Mouse (Mus musculus): ENCODE results near the gene Hist1h3a. TPM values are rescaled to one million over a fixed set of nuclear protein-coding genes. Genes with fewer than 3 reads are reported as not detected.
"Not testable (repeated sequence)": the region's sequence is repeated elsewhere in the genome, so short reads cannot be mapped to it uniquely, and the experiment has no call there.

Gene Hist1h3a
- polyA plus RNA-seq (2016; fragmentation: Nextera tagmentation; extraction: Ambion mirVana) = 11.9 and 12.8 TPM in 2 replicates

DNA sequence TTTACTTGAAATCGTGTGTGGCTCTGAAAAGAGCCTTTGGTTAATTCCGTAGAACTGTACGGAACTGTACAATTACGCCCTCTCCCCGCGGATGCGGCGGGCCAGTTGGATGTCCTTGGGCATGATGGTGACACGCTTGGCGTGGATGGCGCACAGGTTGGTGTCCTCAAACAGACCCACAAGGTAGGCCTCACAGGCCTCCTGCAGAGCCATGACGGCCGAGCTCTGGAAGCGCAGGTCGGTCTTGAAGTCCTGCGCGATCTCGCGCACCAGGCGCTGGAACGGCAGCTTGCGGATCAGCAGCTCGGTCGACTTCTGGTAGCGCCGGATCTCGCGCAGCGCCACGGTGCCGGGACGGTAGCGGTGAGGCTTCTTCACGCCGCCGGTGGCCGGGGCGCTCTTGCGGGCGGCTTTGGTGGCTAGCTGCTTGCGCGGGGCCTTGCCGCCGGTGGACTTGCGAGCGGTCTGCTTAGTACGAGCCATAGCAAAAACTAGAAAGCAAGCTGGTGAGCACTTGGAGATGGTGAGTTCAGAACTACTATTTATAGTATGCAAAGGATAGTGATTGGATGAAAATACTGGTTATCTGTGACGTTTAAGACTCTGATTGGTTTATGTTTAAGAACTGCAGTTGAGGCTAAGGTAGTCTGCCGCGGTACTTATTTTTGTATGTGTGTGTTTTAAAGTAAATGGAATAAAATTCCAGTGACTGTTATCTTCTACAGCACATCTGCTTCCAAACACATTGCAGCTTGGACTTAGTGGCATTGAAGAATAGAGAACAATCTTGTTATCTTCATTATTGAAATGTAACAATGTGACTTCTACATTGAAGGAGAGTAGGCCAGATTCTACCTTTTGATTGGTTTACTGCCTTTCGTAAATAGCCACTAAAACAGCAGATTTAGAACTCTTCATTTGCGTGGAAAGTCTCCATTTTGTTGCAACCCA lies at the start of gene Hist1h3a:
TSS of gene Hist1h3a (minus strand) at position 516 of the 951 bp plus-strand sequence.
- peaks cover 30% of the 10 kb centered on the region for H3K4me1 ChIP-seq (replicated peaks)

DNA sequence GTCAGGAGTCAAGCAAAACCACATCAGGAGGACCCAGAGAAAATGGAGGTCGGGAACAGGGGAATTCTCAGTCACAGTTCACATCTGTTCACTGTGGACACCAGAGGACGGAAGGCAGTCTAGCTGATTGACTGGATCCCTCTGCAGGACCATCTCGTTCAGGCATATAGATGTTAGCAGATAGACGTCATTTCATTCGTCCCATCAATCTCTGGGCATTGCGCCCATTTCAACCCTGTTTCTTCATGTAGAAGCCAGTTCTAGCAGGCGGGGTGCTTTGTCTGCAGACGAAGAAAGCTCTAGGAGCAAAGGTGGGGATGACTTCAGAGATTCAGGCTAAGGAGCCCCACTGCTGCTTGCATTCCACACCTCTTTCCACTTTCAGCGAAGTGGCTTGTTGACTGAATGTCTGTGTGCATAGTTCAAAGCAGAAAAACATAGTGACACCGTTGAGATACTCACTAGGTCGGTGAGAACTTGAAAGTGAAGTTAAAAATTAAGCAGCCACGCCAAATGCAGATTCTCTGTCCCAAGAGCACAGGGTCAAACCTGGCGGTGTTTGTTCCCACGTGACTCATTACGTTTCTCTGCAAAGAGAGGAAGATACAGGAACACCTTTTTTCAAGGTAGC lies 44.4 kb upstream of the Hist1h3a start, which contains the start of gene Slc17a2:
TSS of gene Slc17a2 (plus strand) at position 572 of the 631 bp plus-strand sequence.
- 86% methylated on average over 15 of the region's 15 CpGs for WGBS
- no peak within 1 kb of the TSS for H3K4me3 ChIP-seq (replicated peaks)
- H3K27me3 ChIP-seq = no peaks in the 10 kb centered on the region
- H3K4me1 ChIP-seq (replicated peaks) = no peaks in the 10 kb centered on the region
- no peak for ATAC-seq (ENCODE audit: insufficient number of reproducible peaks, insufficient read depth, low FRiP score, low TSS enrichment, low read depth)
- no peaks in the 10 kb centered on the region for H3K9me3 ChIP-seq
- no peak within 1 kb of the TSS for H3K4me2 ChIP-seq
- no peaks in the 10 kb centered on the region for H3K36me3 ChIP-seq
- no peak within 1 kb of the TSS for H3K9ac ChIP-seq (replicated peaks)
- no peak within 1 kb of the TSS for H3K27ac ChIP-seq

More for the DNA sequence above, at the start of gene Hist1h3a:
- H3K4me2 ChIP-seq = peak within 1 kb of the TSS; percentile 85
- peak within 1 kb of the TSS; percentile 71 for H3K9ac ChIP-seq (replicated peaks)
- not testable (repeated sequence) for H3K36me3 ChIP-seq, H3K27me3 ChIP-seq, H3K9me3 ChIP-seq
- H3K4me3 ChIP-seq (replicated peaks) = peak within 1 kb of the TSS; percentile 48
- ATAC-seq (ENCODE audit: insufficient number of reproducible peaks, insufficient read depth, low FRiP score, low TSS enrichment, low read depth) = peak; percentile 72
- H3K27ac ChIP-seq = peak within 1 kb of the TSS; percentile 97
- WGBS = under 1% methylated on average over 34 of the region's 52 CpGs

DNA sequence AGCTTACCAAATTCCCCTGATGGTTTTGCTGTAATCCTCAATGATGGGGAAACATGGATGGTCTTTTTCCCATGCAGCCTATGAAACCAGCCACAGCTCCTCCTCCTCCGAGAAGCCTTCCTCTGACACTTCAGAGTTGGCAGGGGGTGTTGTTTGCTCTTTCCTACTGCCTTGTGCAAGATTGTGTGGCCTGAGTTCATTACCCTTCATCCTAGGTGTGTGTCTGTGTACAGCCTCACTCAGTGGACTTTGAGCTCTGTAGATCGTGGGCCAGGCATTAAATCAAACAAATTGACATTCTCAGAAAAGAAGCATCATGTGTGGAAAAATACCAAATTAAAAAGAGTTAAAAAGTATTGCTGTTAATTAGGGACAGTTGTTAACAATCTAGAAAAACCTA lies 42.3 kb upstream of the Hist1h3a start:
- no peaks in the 10 kb centered on the region for H3K9me3 ChIP-seq
- H3K9ac ChIP-seq (replicated peaks) = no peak overlapping the region
- no peak for ATAC-seq (ENCODE audit: insufficient number of reproducible peaks, insufficient read depth, low FRiP score, low TSS enrichment, low read depth)
- H3K4me2 ChIP-seq = no peak overlapping the region
- no peak overlapping the region for H3K27ac ChIP-seq
- peaks cover 2% of the 10 kb centered on the region; the same call in 1 of the 2 replicates for H3K4me1 ChIP-seq (replicated peaks)
- no peaks in the 10 kb centered on the region for H3K27me3 ChIP-seq
- H3K36me3 ChIP-seq = no peaks in the 10 kb centered on the region
- 67% methylated on average over 2 of the region's 2 CpGs for WGBS
- H3K4me3 ChIP-seq (replicated peaks) = no peak overlapping the region

DNA sequence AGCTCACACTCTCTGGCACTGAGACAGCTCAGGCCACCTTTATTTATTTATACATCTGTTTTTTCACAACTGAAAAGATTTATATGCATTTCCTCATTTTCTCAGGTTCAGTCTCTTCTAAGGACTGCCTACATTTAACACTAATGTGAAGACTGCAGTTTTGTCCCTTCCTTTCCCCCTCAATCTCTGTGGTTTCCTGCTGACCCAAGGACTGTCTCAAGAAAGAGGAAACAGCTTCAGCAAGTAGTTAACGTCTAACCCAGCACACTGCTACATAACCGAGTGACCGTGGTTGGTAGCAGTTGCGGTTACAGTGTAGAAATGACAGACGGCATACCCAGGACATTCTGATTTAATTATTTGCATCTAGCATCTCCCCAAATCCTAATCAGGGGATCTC lies 37.2 kb upstream of the Hist1h3a start:
- Histone ChIP-seq H3K36me3 (no peaks in the 10 kb centered on the region), H3K4me2 (no peak overlapping the region), H3K27ac (no peak overlapping the region), H3K4me1 (replicated peaks) (peaks cover 21% of the 10 kb centered on the region), H3K27me3 (no peaks in the 10 kb centered on the region), H3K4me3 (replicated peaks) (no peak overlapping the region), H3K9me3 (no peaks in the 10 kb centered on the region), H3K9ac (replicated peaks) (no peak overlapping the region)
- WGBS = 59% methylated on average over 5 of the region's 5 CpGs
- ATAC-seq (ENCODE audit: insufficient number of reproducible peaks, insufficient read depth, low FRiP score, low TSS enrichment, low read depth) = no peak

DNA sequence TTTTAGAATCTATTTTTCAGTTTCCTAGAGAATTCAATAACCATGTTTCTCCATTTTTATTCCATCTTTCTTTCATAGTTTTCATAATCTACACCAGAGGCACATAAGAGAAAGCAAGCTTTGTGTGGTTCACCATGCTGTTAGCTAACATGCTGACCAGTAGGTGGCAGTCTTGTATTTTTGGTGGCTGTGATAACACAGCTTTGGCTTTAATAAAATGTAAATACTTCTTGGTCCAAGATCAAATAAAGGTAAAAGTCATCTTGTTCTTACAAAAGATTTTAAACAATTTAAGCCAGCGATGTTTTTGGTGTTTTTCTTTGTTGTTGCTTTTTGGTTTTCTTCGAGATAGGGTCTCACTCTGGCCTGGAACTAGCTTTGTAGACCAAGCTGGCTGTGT lies 30.3 kb upstream of the Hist1h3a start:
- no peak for ATAC-seq (ENCODE audit: insufficient number of reproducible peaks, insufficient read depth, low FRiP score, low TSS enrichment, low read depth)
- Histone ChIP-seq H3K4me3 (replicated peaks) (no peak overlapping the region), H3K4me2 (no peak overlapping the region), H3K9ac (replicated peaks) (no peak overlapping the region), H3K27ac (no peak overlapping the region), H3K36me3 (no peaks in the 10 kb centered on the region), H3K9me3 (no peaks in the 10 kb centered on the region), H3K27me3 (no peaks in the 10 kb centered on the region), H3K4me1 (replicated peaks) (peaks cover 1% of the 10 kb centered on the region; the same call in 1 of the 2 replicates)
- WGBS = 42% methylated on average over 2 of the region's 2 CpGs

DNA sequence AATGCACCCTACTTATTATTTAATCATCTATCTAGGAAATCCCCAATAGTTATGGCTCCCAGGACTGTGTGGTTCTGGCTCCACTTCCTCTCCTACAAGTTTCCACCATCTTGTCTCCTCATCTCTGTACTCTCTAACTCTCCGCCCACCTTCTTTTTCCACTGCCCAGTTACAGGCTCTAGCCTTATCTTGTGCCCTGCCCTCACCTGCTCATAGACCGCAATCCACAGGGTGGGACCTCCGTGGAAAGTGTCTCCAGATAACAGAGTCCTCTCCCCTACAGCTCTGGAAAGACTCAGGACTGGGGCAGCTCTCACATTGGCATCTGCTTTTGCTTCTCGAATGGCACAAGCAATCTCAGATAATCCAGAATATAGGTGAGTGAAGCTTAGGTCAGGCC lies 16.8 kb upstream of the Hist1h3a start:
- no peak overlapping the region for H3K4me3 ChIP-seq (replicated peaks)
- 85% methylated on average over 4 of the region's 4 CpGs for WGBS
- no peaks in the 10 kb centered on the region for H3K4me1 ChIP-seq (replicated peaks)
- no peak overlapping the region for H3K27ac ChIP-seq
- no peak overlapping the region for H3K4me2 ChIP-seq
- H3K27me3 ChIP-seq = no peaks in the 10 kb centered on the region
- H3K9ac ChIP-seq (replicated peaks) = no peak overlapping the region
- H3K36me3 ChIP-seq = no peaks in the 10 kb centered on the region
- no peaks in the 10 kb centered on the region for H3K9me3 ChIP-seq
- ATAC-seq (ENCODE audit: insufficient number of reproducible peaks, insufficient read depth, low FRiP score, low TSS enrichment, low read depth) = no peak

DNA sequence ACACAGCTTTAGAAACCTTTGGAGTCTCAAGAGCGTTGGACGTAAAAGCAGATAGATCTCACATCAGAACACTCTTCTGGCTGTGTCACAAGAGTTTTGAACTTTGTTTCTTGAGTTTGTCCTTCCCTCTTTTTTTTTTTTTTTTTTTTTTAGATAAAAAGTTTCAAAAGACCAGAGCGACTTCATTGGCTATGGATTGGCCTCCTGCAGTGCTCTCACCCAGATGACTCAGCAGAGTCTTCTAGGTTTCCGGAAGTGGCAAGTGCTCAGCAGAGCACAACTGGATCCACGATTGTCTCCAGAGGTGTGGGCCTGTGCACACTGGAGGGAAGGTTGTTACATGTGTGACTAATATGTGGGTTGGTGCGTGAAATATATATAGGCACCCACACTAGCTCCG lies 16.2 kb upstream of the Hist1h3a start:
- Histone ChIP-seq H3K36me3 (no peaks in the 10 kb centered on the region), H3K27me3 (no peaks in the 10 kb centered on the region), H3K4me1 (replicated peaks) (no peaks in the 10 kb centered on the region), H3K9me3 (no peaks in the 10 kb centered on the region), H3K27ac (no peak overlapping the region), H3K9ac (replicated peaks) (no peak overlapping the region), H3K4me3 (replicated peaks) (no peak overlapping the region), H3K4me2 (no peak overlapping the region)
- ATAC-seq (ENCODE audit: insufficient number of reproducible peaks, insufficient read depth, low FRiP score, low TSS enrichment, low read depth) = no peak
- WGBS = 93% methylated on average over 7 of the region's 7 CpGs

DNA sequence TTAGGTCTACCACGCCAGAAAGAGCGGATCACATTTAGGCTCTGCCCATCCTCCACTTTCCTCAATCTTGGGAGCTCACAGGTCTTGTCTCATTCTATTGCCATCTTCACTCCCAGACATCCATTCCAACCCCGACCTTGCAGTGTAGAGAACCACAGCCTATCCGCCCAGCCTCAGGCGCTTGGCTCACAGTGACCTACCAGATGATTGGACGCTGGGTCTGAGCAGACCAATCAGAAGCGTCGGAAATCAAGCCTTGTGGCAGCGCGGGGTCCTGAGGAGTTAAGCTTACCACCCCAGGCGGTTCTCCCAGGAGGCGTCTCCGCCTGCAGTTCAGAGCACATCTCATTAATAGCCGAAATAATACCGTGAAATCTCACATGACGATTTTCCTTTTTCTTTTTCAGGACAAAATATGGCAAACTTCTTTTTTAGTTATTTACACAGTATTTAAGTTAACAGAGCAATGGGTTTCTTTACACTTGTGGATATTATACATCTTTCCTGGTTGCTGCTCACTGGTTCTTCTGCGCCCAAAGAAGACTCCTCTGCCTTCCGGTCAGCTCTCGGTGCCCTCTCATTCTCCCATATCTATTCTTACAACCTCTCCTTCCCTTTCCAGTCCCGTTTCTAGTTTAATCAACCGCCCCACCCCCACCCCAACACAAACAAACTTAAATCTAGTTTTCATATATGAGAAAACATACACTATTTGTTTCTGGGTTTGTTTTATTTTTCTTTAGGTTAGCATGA lies 10.6 kb upstream of the Hist1h3a start:
- peaks cover 3% of the 10 kb centered on the region for H3K4me1 ChIP-seq (replicated peaks)
- WGBS = 26% methylated on average over 21 of the region's 21 CpGs
- no peak overlapping the region for H3K9ac ChIP-seq (replicated peaks)
- peak; percentile 80 for ATAC-seq (ENCODE audit: insufficient number of reproducible peaks, insufficient read depth, low FRiP score, low TSS enrichment, low read depth)
- peak overlapping the region; percentile 38 for H3K4me2 ChIP-seq
- H3K27ac ChIP-seq = no peak overlapping the region
- H3K9me3 ChIP-seq = no peaks in the 10 kb centered on the region
- no peaks in the 10 kb centered on the region for H3K27me3 ChIP-seq
- no peak overlapping the region for H3K4me3 ChIP-seq (replicated peaks)
- no peaks in the 10 kb centered on the region for H3K36me3 ChIP-seq

DNA sequence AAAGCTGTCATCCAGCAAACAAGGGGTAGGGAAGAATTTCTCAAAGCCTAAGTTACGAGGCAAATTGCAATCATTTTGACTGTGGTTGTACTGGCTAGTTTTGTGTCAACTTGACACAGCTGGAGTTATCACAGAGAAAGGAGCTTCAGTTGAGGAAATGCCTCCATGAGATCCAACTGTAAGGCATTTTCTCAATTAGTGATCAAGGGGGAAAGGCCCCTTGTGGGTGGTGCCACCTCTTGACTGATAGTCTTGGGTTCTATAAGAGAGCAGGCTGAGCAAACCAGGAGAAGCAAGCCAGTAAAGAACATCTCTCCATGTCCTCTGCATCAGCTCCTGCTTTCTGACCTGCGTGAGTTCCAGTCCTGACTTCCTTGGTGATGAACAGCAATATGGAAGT lies 7.4 kb upstream of the Hist1h3a start, which contains the start of gene Trim38:
TSS of gene Trim38 (plus strand) at position 301 of the 400 bp plus-strand sequence.
- WGBS = 88% methylated on average over 2 of the region's 2 CpGs
- H3K36me3 ChIP-seq; H3K4me3 ChIP-seq (replicated peaks); H3K27me3 ChIP-seq; H3K9ac ChIP-seq (replicated peaks); H3K9me3 ChIP-seq; H3K4me2 ChIP-seq; H3K4me1 ChIP-seq (replicated peaks); H3K27ac ChIP-seq; ATAC-seq (ENCODE audit: insufficient number of reproducible peaks, insufficient read depth, low FRiP score, low TSS enrichment, low read depth): not testable (repeated sequence)

DNA sequence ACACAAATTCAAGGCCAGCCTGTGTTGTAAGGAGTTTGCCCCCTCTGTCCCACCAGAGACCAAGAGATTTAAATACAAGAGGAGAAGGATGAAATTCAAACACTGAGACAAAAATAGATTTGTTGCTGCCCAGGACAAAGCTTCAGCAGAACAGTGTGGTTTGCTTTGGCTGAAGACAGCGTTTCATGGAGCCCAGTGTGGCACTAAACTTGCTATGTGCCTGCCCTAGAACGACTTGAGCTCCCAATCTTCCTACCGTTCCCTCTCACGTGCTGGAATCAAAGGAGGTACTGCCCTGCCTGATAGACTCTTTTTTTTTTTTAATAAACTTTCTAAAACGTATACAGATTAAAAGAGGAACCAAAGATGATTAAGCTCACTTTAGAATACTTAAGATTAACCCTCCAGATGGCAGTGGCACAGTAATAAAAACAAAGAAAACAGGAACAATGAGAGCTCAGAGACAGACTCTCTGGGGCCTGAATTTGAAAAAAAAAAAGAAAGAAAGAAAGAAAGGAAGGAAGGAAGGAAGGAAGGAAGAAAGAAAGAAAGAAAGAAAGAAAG lies 6.7 kb upstream of the Hist1h3a start:
- H3K4me2 ChIP-seq = no peak overlapping the region
- H3K27me3 ChIP-seq = no peaks in the 10 kb centered on the region
- no peak overlapping the region for H3K27ac ChIP-seq
- 56% methylated on average over 5 of the region's 5 CpGs for WGBS
- no peak overlapping the region for H3K9ac ChIP-seq (replicated peaks)
- ATAC-seq (ENCODE audit: insufficient number of reproducible peaks, insufficient read depth, low FRiP score, low TSS enrichment, low read depth) = no peak
- no peaks in the 10 kb centered on the region for H3K36me3 ChIP-seq
- H3K4me3 ChIP-seq (replicated peaks) = no peak overlapping the region
- peaks cover 14% of the 10 kb centered on the region for H3K4me1 ChIP-seq (replicated peaks)
- H3K9me3 ChIP-seq = no peaks in the 10 kb centered on the region

DNA sequence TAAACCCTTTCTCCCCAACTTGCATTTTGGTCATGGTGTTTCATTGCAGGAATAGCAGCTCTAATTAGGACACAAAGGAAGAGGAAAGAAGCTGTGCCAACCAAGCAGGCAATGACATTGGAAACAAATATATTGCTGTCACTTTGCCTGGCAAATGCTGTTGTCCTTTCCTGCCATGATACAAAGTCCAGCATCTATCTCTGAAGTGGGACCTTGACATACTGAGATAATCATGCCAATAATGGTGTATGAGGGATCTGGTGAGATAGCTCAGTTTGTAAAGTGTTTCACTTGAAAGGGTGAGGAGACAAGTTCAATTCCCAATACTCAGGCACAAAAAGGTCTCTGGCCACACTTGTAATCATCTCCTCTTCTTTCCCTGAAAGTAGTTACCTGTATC lies 4.6 kb upstream of the Hist1h3a start:
- Histone ChIP-seq H3K4me2 (no peak overlapping the region), H3K27me3 (no peaks in the 10 kb centered on the region), H3K9me3 (no peaks in the 10 kb centered on the region), H3K36me3 (no peaks in the 10 kb centered on the region), H3K4me1 (replicated peaks) (peaks cover 16% of the 10 kb centered on the region), H3K9ac (replicated peaks) (no peak overlapping the region), H3K4me3 (replicated peaks) (no peak overlapping the region), H3K27ac (no peak overlapping the region)
- no peak for ATAC-seq (ENCODE audit: insufficient number of reproducible peaks, insufficient read depth, low FRiP score, low TSS enrichment, low read depth)
